Mouse (Mus musculus): ENCODE measurements around the gene Ankrd33b.

Ankrd33b gene

GRCm38 (mm10) chr15:31368556-31368955 is 1.0 kb upstream of the Ankrd33b start:
- DNase-seq (ENCODE audit: low read depth, low spot score): no peak

DNA sequence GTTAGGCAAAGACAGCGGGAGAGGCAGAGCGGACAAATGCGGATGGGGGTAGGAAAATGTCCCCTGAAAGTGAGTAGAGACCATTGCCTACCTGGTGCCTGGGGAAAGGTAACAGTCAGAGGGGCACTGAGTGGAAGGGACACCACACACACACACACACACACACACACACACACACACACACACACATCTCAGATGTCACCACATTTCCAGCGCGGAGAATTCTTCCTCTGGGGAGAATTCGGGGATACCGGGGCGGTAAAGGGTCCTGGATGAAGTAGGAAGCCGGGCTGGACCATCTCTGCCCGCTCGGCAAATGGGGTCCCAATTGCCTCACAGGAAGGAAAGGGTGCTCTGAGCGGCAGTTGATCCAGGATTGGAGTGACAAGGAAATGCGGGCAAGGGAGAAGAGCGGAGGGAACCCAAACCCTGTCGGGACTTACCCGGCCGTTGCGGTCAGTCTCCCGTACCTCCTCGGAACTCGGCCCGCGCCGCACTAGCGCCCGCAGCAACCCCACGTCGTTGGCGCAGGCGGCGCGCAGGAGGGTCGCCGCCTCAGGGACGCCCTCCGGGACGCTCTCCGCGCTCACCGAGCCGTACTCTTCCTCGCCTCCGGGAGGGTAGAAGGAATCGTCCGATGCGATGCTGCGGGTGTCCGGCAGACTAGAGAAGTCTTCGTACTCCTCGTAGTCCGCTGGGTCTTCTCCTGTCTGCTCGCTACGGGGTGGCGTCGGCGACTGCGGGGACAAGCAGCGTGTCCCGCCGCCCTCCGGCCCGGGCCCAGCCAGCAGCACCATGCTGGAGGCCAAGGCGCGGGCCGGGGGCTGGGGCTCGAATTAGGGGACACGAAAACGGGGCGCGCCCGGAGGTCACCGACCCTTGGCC is 688 bp downstream of the Ankrd33b start:
- DNase-seq (ENCODE audit: low read depth, low spot score): no peak

DNA sequence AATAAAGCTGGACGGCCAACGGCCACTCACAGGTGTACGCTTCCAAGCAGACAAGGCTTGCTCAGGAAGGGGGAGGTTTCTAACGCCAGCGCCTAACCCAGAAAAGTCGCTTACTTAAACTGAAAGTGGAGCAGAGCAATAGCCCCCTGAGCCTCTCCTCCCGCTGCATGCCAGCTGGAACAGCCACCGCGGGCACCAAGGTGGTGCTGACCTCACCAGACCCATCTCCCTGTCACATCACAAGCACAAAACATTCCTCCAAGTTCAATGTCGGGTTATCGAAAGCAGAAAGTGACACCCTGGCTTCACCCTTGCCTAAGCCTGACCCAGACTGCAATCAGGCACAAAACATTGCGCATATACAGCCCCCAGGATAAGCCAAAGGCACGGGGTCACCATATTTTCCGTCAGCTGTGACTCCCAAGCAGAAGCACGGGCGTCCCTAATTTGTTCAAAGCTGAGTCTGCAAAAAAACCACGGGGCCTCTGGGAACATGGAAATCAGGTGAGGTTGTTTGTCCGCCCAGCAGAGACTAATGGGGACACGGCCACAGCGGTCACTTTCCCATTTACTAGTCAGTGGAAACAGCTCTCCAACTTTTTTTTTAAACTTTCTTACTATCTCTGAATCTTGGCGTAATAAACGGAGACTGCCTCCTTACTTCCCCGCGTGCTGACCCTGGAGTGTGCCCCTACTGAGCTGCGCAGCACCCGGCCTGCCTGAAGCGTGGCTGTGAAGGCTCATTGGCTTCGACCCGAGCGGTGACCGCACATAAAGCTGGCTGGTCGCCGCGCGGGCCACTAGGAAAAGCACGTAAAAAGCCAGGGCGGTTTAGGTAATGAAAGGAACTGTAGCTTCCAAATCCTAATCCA is 1.6 kb downstream of the Ankrd33b start:
- DNase-seq (ENCODE audit: low read depth, low spot score): no peak

DNA sequence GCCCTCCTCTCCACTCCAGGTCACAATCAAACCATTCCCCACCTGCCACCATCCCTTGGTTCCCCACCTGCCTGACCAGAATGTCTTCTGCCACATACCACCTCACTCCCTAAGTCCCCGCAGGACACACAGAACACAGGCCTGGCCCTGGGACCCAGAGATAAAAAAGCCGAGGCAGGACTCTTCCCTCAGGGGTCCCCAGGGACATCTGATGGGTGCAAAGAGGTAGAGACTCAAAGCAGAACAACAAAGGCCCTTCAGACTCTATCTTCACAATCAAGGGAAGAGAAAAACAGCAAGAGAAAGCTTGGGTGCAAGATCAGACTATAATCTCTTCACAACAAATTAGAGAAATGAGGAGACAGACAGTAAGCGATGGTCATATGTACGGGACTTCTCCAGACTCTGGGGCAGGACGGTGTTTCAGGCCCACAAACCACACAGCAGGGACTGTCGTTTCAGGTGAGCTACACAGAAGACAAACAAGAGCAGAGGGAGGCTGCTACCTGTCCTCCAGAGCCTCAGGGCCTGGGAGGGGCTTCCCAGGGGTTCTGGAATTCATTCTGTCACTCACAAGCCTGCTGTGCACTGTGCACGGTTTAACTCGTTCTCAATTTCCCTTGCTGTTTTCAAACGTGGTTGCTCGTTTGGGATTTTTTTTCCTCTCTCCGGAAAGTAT is 2.3 kb downstream of the Ankrd33b start:
- peak; percentile 58 for DNase-seq (ENCODE audit: low read depth, low spot score)

- DNase-seq (ENCODE audit: low read depth, low spot score): no peak
These were observed 3.1 kb downstream of the Ankrd33b start for GRCm38 (mm10) chr15:31364396-31364795.

DNA sequence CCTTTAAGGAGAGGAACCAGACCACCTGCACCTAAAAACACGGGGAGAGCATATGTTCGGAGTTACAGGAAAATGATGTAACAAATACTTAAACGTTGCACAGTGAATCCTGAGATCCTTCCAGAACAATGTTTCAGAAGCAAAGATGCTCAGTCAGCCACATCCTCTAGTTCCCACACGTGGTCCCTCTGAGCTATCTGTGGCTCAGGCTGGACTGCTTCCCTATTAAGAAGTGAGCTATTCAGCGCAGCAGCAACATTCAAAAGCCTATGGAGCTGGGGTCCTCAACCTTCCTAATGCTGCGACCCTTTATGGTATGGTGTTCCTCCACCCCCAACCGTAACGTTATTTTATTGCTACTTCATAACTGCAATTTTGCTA is 3.6 kb downstream of the Ankrd33b start:
- no peak for DNase-seq (ENCODE audit: low read depth, low spot score)

GRCm38 (mm10) chr15:31363241-31363980 is 4.1 kb downstream of the Ankrd33b start:
- no peak for DNase-seq (ENCODE audit: low read depth, low spot score)

DNA sequence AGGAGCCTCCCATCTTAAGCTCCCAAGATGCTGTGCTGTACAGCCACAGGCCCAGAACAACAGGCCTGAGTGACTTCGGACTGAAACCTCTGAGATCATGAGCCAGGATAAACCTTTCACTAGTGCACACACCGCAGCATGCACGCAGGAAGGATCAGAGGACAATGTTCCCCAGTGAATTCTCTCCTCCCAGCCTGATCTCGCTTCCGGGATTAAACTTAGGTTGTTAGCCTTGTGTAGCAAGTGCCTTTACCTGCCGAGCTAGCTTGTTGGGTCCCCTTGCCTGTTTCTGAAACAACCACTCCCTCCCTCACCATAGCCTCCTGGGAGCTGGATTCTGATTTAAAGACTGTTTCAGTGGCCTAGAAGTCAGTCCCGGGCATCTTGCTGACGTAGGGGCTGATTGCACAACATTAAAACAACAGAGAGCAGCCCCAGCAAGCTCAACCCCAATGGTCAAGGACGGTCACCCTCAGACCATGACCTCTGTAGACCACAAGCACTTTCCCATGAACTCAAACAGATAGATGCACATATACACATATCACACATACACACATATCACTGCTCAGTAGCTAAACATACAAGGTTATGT is 6.2 kb downstream of the Ankrd33b start:
- DNase-seq (ENCODE audit: low read depth, low spot score): no peak

DNA sequence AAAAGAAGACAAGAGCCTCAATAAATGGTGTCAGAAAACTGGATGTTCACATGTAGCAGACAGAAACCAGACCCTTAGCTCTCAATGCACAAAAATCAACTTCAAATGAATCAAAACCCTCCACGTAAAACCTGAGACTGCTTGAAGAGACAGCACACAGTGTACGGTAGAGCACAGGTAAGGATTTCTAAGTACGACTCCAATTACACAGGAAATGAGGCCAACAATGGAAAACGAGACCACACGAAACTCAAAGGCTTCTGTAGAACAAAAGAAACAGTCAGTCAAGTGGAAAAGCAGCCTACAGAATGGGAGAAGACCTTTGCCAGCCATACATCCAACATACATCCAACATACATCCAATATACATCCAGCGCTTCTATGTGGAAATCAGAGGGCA is 6.9 kb downstream of the Ankrd33b start:
- no peak for DNase-seq (ENCODE audit: low read depth, low spot score)

DNA sequence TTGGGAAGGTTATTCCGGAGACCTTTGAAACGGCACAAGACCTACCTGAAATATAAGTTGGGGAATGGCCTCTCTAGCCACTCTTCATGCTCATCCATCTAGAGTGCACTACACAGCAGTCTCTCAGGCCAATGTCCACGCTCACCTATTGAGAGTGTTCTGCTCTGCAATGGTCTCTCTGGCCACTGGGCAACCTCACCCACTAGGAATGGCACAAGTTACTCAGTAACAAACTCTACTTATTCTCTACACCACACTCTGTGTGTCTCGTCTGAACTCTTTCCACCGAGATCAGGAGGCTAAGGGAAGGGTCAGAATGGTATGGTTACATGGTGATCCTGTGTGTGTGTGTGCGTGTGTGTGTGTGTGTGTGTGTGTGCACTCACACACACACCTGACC is 7.7 kb downstream of the Ankrd33b start:
- no peak for DNase-seq (ENCODE audit: low read depth, low spot score)

- DNase-seq (ENCODE audit: low read depth, low spot score): no peak
These were observed 14.8 kb downstream of the Ankrd33b start for GRCm38 (mm10) chr15:31352494-31353279.

DNA sequence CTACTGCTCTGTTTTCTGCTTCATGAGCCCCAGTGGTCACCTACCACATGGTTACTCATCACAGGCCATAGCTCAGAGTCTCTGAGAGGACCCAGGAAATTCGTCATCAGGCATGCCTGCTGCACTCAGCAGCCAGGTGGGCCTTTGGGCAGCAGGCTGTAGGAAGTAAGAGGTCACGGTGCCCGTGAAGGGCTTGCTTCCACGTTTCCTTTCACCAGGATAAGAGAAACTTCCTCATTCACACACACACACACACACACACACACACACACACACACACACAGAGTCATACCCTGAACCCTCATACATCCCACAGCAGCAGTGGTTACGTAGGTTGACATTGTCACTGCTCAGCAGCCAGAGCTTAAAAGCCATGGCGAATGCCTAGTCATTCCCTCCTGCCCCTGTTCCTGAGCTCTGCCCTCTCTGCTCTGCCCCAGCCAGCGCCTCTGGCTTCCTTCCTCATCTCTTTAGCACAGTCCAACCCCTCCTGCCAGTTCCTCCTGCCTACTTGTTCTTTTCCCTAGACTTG is 17.6 kb downstream of the Ankrd33b start:
- DNase-seq (ENCODE audit: low read depth, low spot score): no peak

- no peak for DNase-seq (ENCODE audit: low read depth, low spot score)
These were observed 18.5 kb downstream of the Ankrd33b start for GRCm38 (mm10) chr15:31349046-31349445.

DNA sequence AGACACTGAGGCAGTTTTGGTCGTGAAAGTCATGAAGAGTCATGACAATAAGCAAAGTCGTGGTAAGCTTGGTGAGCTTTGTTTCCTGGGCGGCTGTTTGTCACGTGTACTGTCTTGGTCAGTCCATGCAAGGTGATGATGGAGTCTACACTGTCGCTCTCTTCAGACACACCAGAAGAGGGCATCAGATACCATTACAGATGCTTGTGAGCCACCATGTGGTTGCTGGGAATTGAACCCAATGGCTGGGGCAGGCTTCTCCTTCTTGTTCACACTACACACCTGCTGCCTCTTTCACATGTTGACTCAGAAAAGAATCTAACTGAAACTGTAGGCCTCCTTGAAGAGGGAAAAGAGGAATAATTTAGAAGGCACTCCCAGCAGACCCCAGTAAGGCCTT is 19.3 kb downstream of the Ankrd33b start:
- no peak for DNase-seq (ENCODE audit: low read depth, low spot score)

DNA sequence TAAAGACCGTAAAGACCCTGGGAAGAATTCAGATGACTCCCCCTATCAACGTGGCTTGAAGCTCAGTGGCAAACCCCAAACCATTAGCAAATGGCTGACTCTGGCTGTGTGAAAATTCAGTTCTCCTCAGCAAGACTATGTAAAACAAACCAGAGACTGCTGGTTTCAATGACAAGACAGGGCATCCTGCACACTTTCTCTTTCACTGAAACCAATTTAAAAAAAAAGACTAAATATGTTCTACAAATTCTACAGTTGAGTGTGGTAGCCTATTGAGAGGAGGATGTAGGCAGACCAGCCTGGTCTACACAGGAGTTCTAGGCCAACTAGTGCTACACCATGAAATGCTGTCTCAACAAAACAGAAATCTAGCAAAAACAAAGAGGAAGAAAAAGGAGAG is 21.0 kb downstream of the Ankrd33b start:
- DNase-seq (ENCODE audit: low read depth, low spot score): no peak

DNA sequence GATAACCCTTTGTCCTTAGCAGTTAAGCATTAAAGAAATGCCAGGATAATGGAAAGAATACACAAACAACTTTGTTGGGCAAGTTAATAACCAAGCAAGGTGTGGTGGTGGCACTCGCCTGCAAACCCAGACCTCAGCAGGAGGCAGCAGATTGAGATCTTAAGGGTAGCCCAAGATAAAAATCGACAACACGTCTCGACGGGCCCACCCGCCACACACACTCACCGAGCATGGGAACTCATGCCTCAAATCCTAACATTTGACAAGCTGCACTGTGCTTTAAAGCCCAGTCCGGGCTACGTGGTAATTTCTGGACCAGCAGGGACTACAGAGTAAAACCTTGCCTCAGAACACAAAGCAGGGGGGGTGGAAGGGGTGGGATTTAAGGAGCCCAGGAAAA is 22.2 kb downstream of the Ankrd33b start:
- no peak for DNase-seq (ENCODE audit: low read depth, low spot score)

DNA sequence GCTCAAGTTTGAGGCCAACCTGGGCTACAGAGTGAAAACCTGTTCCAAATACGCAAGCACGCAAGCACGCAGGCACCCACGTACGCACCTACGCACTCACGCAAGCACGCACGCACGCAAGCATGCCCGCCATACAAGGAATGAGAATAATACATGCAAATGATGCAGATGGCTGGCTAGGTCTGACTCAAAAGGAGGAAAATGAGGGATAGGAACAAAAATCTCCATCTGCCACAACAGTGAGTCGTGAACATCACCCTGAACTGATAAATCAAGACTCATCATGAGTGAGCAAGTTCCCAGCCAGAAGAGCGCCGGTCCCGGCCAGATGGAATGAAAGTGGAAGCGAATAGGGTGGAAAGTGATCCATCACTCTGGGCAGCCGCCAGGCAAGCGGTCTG is 22.7 kb downstream of the Ankrd33b start:
- DNase-seq (ENCODE audit: low read depth, low spot score): peak; percentile 65

DNA sequence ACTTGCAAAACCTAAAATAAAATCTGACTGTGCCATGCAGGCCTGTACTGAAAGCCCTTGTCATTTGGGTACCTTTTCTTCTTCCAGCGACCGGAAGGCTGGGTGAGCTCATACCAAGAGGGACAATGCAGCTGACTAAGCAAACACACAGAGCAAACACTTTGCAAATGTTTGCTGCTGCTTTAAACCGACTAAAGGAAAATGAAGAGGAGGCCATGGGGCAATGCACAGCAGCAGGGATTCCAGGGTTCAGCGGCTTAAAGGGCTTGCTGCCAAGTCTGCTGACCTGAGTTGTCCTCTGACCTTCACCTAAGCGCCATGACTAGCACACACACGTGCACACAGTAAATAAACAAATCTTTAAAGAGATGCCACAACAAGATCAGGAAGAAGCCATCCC is 23.9 kb downstream of the Ankrd33b start:
- DNase-seq (ENCODE audit: low read depth, low spot score): no peak

- no peak for DNase-seq (ENCODE audit: low read depth, low spot score)
These were observed 25.0 kb downstream of the Ankrd33b start for GRCm38 (mm10) chr15:31342496-31342901.

- no peak for DNase-seq (ENCODE audit: low read depth, low spot score)
These were observed 25.5 kb downstream of the Ankrd33b start for GRCm38 (mm10) chr15:31342001-31342400.

Data from R1 (cell line).